Mouse (Mus musculus) left cerebral cortex, adult 2 months (tissue): Measurements from ENCODE around the gene Npas1. TPM values are rescaled to one million over a fixed set of nuclear protein-coding genes. Genes with fewer than 3 reads are reported as not detected.
A peak's percentile ranks its signal among the peaks of the same experiment; 100 is the strongest.

Experiments used
- DNase-seq, 2 experiments: peaks; one replicate each; pipeline ENCODE4 v3.0.0; 2021 to 2022; ENCODE audit warnings: low spot score in 2 of 2, mixed read lengths in 1 of 2; ENCODE audit errors: extremely low spot score in 1 of 2
- H3K27ac ChIP-seq: fragments of 200-600 bp; 2 replicates; pipeline ENCODE4 v1.8.1; 2022
- H3K4me3 ChIP-seq: fragments of 200-600 bp; 2 replicates; pipeline ENCODE4 v1.8.1; 2022
- CTCF ChIP-seq: fragments of 200-600 bp; IDR thresholded peaks from 2 replicates; pipeline ENCODE4 v1.8.1; 2022; ENCODE audit warnings: antibody characterized with exemption, mild to moderate bottlenecking, moderate library complexity
- intact Hi-C: fragments of 180-260 bp; cut with DNase I; formaldehyde crosslinking; loops from one replicate; pipeline ENCODE4 v1.15.1; 2025
- long read RNA-seq, 2 experiments: library from polyadenylated mRNA; stranded (forward); transcript quantifications; one replicate each; pipeline ENCODE4 v2.0.0; 2021; ENCODE audit warnings: borderline mapping rate in 2 of 2
- total RNA-seq, 2 experiments: library from RNA; stranded (reverse); gene quantifications; 2 replicates each; pipeline ENCODE4 v1.2.3; 2021

The Npas1 gene
- total RNA-seq: 10 to 100 TPM; 10.2 to 11.5 TPM
- long read RNA-seq, experiment 1, transcript Npas1-201 (12 exons, 2,091 nt): major isoform, 12 of 21 reads
- long read RNA-seq, experiment 1, transcript Npas1-202 (11 exons, 1,959 nt): minor isoform, 5 of 21 reads
- long read RNA-seq, experiment 1, partial matches to known transcripts: 1 of 21 reads
- long read RNA-seq, experiment 1, other reads (novel, unspliced or antisense): 3 of 21 reads
- long read RNA-seq, experiment 2, transcript Npas1-201 (12 exons, 2,091 nt): major isoform, 14 of 23 reads
- long read RNA-seq, experiment 2, partial matches to known transcripts: 1 of 23 reads
- long read RNA-seq, experiment 2, other reads (novel, unspliced or antisense): 6 of 23 reads

DNA sequence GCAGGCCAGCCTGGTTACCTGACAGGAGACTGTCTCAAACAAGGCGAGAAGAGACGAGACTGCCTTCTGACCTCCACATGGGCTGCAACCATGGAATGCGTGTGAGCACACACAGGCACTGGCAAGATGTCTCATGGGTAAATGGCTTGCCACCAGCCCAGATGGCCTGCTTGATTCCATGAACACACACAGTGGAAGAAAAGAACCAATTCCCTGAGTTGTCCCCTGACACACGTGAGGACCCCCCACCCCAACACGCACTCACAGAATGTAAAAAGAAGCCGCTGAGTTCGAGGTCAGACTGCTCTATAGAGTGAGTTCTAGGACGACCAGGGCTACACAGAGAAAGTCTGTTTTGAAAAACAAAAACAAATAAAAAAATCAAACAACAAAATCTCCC, at the start of gene Npas1:
TSS of gene Npas1 (minus strand) at position 101 of the 400 bp plus-strand sequence.
- no peak for TF ChIP-seq CTCF
- Histone ChIP-seq H3K27ac (no peak within 1 kb of the TSS), H3K4me3 (peak within 1 kb of the TSS; percentile 29)
- intact Hi-C loops: no loop called here
- no peak for DNase-seq

DNA sequence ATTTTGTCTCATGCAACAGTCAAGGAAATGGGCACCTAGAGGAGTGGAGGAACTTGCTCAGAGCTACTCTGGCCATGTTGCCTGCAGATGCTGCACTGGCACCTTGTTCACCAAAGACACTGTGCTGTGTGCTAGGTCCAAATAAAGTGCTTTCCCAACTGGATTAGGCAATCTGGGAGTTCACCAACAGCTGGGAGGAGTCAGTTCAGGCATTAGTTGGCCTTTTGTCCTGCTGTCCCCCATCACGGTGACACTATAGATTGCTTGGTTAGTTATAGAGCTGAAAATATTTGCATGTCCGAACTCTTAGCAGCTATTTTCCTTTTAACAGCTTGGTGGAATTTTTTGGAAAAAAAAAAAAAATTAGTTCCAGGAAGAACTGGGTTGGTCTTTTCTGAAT, 48.5 kb upstream of the Npas1 start:
- no peak overlapping the region for H3K4me3 ChIP-seq
- no peak overlapping the region for H3K27ac ChIP-seq
- no peak for DNase-seq
- intact Hi-C loops: no loop called here
- TF ChIP-seq CTCF: no peak

DNA sequence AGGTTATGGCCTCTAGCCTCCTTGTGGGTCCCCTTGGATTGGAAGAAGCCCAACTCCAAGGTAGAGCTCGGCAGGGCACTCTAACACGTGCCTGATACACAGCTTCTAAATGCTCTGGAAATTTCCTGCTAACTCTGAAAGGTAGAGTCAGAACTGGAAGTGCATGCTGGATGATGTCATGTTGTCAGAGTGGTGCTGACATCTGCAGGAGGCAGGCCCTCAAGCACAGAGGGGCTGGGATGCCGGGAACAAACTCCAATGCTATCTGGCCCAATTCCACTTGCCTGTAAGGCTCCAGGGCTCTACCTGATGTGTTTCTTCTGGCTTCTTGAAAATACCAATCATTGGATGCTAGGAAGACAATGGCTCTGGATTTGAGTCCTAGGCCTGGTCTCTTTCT, 47.9 kb upstream of the Npas1 start:
- intact Hi-C loops: no loop called here
- Histone ChIP-seq H3K4me3 (no peak overlapping the region), H3K27ac (no peak overlapping the region)
- DNase-seq: no peak
- TF ChIP-seq CTCF: no peak

DNA sequence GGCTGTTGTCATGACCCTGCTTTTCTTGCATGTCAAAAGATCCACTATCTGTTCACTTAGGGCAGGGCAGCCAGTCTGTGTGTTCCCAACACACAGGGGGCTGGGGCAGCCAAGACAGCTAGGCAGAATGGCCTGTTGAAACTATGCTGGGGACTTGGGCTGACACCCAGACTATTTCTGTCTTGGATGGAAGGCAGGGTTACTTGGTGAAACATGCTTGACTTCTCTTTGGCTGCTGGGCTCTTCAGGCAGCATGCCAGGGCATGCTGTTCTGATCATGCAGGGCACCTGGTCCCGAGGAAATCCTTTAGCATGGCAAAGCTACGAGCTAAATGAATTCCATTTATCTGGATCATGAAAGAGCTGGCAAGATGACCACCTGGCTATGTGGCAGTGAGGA, 46.8 kb upstream of the Npas1 start:
- TF ChIP-seq CTCF: no peak
- Histone ChIP-seq H3K27ac (no peak overlapping the region), H3K4me3 (no peak overlapping the region)
- no peak for DNase-seq
- intact Hi-C loops: no loop called here

DNA sequence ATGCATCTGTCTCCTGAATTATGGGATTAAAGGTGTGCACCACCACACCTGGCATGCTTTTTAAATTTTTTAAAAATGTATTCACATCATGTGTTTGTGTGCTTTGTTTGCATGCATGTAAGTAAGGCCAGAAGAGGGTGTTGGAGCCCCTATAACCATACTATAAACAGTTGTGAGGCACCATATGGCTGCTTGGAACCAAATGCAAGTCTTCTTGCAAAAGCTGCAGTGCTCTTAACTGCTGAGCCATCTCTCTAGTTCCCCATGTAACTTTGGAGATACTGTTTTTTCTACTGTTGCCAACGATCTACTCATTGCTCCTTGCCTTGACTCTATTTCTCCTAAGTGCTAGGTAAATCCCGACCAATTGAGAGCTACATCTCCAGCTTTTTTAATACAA, 41.8 kb upstream of the Npas1 start:
- no peak for TF ChIP-seq CTCF
- DNase-seq: no peak
- intact Hi-C loops: no loop called here
- Histone ChIP-seq H3K27ac (no peak overlapping the region), H3K4me3 (no peak overlapping the region)

DNA sequence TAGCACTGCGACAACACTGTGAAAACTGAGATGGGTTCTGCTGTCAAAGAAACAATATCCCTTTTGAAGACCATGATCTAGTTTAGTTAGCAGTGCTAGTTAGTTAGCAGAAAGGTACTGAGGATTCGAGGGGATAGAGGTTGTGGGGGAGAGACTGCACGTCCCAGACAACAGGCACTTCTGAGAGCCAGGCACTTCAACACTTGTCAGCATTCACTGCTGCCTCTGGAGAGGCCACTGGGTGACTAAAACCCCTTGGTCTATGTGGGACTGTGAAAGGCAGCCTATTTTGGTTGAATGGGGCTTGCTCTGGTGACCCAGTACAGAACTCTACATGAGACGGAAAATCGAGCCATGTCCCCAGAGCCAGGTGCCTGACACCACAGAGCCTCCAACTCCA, 39.7 kb upstream of the Npas1 start:
- no peak overlapping the region for H3K4me3 ChIP-seq
- DNase-seq: no peak
- no peak for TF ChIP-seq CTCF
- intact Hi-C loops: no loop called here
- H3K27ac ChIP-seq: no peak overlapping the region

DNA sequence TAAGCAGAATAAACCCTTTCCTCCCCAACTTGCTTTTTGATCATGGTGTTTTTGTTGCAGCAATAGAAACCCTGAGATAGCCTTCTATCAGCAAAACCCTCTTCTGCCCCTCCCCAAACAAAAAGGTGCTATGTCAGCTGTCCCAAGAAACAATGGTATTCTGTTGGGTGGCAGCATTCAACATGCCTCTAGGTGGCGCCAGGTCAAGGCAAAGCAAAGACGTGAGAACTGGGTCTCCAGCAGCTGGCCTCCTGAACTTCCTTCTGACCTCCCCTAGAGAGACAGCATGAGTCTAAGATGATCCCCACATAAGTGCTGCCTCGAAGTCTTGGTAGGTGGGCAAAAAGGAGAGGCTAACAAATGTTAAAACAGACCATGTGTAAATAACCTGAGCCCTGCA, 29.8 kb upstream of the Npas1 start:
- peak; percentile 34 to 39 for DNase-seq
- intact Hi-C loops: loop anchor here (1.0 kb wide), 1 partner anchor 110 kb away; no protein-coding TSS in a partner anchor
- Histone ChIP-seq H3K27ac (no peak overlapping the region), H3K4me3 (no peak overlapping the region)
- TF ChIP-seq CTCF: peak; percentile 71

DNA sequence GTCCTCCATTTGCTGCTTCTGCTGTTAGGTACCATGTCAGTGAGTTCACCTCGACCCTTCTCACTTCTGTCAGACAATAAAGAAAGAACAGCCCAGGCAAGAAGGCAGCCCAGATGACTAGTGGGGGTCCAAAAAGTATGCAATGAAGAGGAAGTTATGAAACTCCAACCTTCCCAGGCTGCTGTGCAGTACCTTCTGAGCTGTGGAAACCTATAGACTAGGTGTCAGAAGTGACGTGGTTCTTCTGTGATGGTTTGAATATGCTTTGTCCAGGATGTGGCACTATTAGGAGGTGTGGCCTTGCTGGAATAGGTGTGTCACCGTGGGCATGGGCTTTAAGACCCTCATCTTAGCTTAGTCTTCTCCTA, 27.7 kb upstream of the Npas1 start:
- no peak for DNase-seq
- no peak for TF ChIP-seq CTCF
- no peak overlapping the region for H3K27ac ChIP-seq
- intact Hi-C loops: no loop called here
- H3K4me3 ChIP-seq: no peak overlapping the region

DNA sequence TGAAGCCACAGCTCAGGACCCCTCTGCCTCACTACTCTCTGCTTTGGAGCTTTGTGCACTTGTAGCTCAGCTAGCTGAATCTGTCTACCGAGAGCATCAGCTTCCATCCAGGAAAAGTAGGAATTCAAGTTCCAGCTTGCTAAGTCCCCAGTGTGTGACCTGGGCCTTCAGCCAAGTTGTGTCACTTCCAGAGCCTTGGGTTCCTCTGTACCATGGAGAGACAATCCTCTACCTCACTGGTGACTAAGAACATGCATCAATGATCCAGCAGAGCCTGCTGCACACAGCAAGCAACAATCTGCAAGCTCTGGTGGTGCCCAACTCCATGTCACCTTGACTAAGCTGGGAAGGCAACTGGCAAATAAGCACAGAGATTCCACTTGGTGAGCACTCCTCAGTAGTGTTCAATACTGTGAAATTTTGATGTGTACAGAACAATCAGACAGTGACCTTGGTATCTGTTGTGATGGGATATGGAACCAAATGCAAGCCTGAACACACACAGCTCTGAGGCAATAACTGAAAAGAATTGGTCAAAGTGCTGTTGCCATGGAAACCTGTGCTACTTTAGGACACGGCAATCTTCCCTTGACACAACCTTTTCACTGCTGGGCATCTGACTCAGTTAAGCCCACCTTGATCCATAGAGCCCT, 27.2 kb upstream of the Npas1 start:
- H3K4me3 ChIP-seq: no peak overlapping the region
- intact Hi-C loops: no loop called here
- H3K27ac ChIP-seq: no peak overlapping the region
- DNase-seq: no peak
- no peak for TF ChIP-seq CTCF

DNA sequence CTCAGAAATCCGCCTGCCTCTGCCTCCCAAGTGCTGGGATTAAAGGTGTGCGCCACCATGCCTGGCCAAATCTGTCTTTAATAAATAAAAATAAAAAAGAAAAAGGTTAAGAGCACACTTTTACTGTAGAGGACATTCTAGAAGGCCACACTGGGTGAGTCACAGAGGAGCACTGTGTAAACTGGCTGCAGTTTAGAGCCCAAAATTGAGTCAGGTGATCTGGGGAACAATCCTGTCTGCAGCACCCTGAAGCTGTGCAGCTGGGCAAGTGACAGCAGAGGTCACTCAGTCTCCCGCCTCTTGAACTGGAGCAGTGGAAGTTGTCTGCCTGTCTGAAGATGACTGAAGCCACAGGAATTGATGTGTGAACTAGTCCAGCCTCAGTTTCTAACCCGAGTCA, 24.0 kb upstream of the Npas1 start:
- intact Hi-C loops: no loop called here
- TF ChIP-seq CTCF: no peak
- no peak overlapping the region for H3K4me3 ChIP-seq
- DNase-seq: no peak
- no peak overlapping the region for H3K27ac ChIP-seq

DNA sequence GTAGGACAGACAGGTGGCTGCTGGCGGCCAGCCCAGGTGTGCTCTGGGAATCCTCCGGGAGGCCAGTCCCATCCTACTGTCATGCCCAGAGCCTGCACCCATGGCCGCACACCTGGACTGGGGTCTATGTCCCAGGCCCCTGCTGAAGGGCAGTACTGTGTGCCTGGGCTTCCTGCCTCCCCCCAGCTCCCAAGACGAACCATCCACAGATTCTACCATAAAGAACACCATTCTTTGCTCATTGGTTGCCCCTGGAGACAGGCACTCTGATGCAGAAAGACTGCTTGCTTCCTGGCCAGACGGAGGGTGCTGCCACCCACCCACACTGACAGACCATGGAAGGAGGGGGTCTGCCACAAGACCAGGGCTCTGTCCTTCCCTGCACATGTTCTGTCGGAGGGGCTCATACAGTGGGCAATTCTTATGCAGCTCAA, 22.2 kb upstream of the Npas1 start:
- intact Hi-C loops: no loop called here
- no peak overlapping the region; the same call in 1 of the 2 replicates for H3K27ac ChIP-seq
- no peak for TF ChIP-seq CTCF
- no peak overlapping the region for H3K4me3 ChIP-seq
- DNase-seq: no peak

DNA sequence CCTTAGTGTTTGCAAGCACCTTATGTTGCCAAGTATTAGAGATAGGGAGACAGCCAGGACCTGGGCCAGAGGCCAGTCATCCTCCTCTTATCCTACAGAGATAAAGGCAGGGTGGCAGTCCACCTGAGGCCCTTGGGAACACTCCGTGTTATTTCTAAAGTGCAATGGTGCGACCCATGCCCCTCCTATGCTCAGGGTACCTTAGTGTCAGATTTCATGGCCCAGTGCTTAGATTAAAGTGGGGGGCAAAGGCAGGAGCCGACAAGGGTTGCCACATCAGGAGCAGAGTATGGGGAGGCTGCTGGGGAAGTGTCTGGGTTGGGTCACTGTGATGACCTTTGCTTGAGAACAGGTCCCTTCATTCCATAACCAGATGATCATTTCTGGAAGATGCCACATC, 18.7 kb upstream of the Npas1 start:
- intact Hi-C loops: no loop called here
- Histone ChIP-seq H3K27ac (no peak overlapping the region), H3K4me3 (no peak overlapping the region)
- no peak for DNase-seq
- no peak for TF ChIP-seq CTCF

DNA sequence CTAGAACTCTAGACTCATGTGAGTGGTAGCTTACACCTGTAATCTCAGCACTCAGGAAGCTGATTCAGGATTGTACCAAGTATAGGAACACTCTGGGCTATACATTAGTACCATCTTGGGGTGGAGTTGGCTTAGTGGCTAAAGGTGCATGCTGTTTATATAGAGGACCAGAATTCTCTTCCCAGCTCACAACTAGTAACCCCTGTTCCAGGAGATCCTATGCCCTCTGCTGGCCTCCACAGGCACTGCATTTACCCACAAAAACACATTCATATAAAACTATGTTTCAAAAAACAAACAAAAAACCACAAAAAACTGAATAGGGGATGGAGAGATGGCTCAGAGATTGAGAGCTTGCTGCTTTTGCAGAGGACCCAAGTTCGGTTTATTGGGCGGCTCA, 15.8 kb upstream of the Npas1 start:
- no peak for DNase-seq
- Histone ChIP-seq H3K27ac (no peak overlapping the region), H3K4me3 (no peak overlapping the region)
- intact Hi-C loops: no loop called here
- TF ChIP-seq CTCF: peak; percentile 75
